Mouse (Mus musculus) MEL (cell line): ENCODE measurements around the gene Nudt17. TPM values are rescaled to one million over a fixed set of nuclear protein-coding genes. Genes with fewer than 3 reads are reported as not detected.
"Not testable (repeated sequence)": the region's sequence is repeated elsewhere in the genome, so short reads cannot be mapped to it uniquely, and the experiment has no call there.

Source experiments
- DNase-seq: peaks from one replicate; pipeline ENCODE4 v3.0.0; 2011; ENCODE audit warnings: low read depth, low spot score
- H3K27ac ChIP-seq: 2 replicates; pipeline ENCODE4 v1.5.1; 2012; ENCODE audit warnings: low read depth, mild to moderate bottlenecking, control low read depth, low read length, moderate library complexity; ENCODE audit not compliant: control insufficient read depth
- H3K27me3 ChIP-seq, 2 experiments: fragments of 150-350 bp in 1 of 2; sonication (generic) in 1 of 2; 2 replicates each; pipeline ENCODE4 v1.6.1; 2012; ENCODE audit warnings: low read length in 2 of 2, mild to moderate bottlenecking in 2 of 2, improper control_type of control experiment in 1 of 2, moderate library complexity in 1 of 2; ENCODE audit not compliant: insufficient read depth in 2 of 2, control insufficient read depth in 1 of 2
- H3K36me3 ChIP-seq, 2 experiments: 2 replicates each; pipeline ENCODE4 v1.6.1; 2012 to 2014; ENCODE audit warnings: low read length in 2 of 2, improper control_type of control experiment in 1 of 2, inconsistent platforms in 1 of 2, mild to moderate bottlenecking in 1 of 2; ENCODE audit not compliant: insufficient read depth in 2 of 2, control insufficient read depth in 1 of 2
- H3K4me1 ChIP-seq, 2 experiments: fragments of 150-350 bp in 1 of 2; sonication (generic) in 1 of 2; 2 replicates each; pipeline ENCODE4 v1.6.1; 2012; ENCODE audit warnings: low read length in 2 of 2, improper control_type of control experiment in 1 of 2, mild to moderate bottlenecking in 1 of 2; ENCODE audit not compliant: insufficient read depth in 2 of 2, control insufficient read depth in 1 of 2
- H3K4me3 ChIP-seq, 2 experiments: fragments of 150-350 bp in 1 of 2; sonication (generic) in 1 of 2; 2 replicates each; pipeline ENCODE4 v1.5.1; 2012; ENCODE audit warnings: low read depth in 2 of 2, low read length in 2 of 2, mild to moderate bottlenecking in 2 of 2, moderate library complexity in 2 of 2, control low read depth in 1 of 2, improper control_type of control experiment in 1 of 2; ENCODE audit not compliant: control insufficient read depth in 1 of 2, insufficient read depth in 1 of 2
- H3K79me2 ChIP-seq: 2 replicates; pipeline ENCODE4 v1.6.1; 2012; ENCODE audit warnings: mild to moderate bottlenecking, low read length, moderate library complexity; ENCODE audit not compliant: control insufficient read depth, poor library complexity, insufficient read depth
- H3K9ac ChIP-seq: 2 replicates; pipeline ENCODE4 v1.6.1; 2012; ENCODE audit warnings: low read depth, mild to moderate bottlenecking, control low read depth, low read length, moderate library complexity; ENCODE audit not compliant: control insufficient read depth, poor library complexity, severe bottlenecking
- H3K9me3 ChIP-seq: fragments of 150-350 bp; sonication (generic); replicated peaks from 2 replicates; pipeline ENCODE4 v1.6.1; 2012; ENCODE audit warnings: mild to moderate bottlenecking, low read length, improper control_type of control experiment, moderate library complexity; ENCODE audit not compliant: insufficient read depth
- CHD1 ChIP-seq: IDR thresholded peaks from 2 replicates; pipeline ENCODE4 v1.6.1; 2012; ENCODE audit warnings: low read depth, mild to moderate bottlenecking, inconsistent platforms, low read length, improper control_type of control experiment
- CHD2 ChIP-seq: IDR thresholded peaks from 2 replicates; pipeline ENCODE4 v1.6.1; 2011; ENCODE audit warnings: low read length, improper control_type of control experiment
- CTCF ChIP-seq, 3 experiments: IDR thresholded peaks in 2 of 3; conservative IDR thresholded peaks in 1 of 3; 2 replicates each; pipeline ENCODE4 v1.5.1; 2011 to 2012; ENCODE audit warnings: low read length in 3 of 3, low read depth in 2 of 3, mild to moderate bottlenecking in 2 of 3, improper control_type of control experiment in 1 of 3, inconsistent platforms in 1 of 3, mixed read lengths in 1 of 3, moderate library complexity in 1 of 3; ENCODE audit not compliant: control insufficient read depth in 1 of 3, insufficient read depth in 1 of 3, poor library complexity in 1 of 3, severe bottlenecking in 1 of 3
- ELF1 ChIP-seq: IDR thresholded peaks from 2 replicates; pipeline ENCODE4 v1.6.1; 2014; ENCODE audit warnings: low read depth, mild to moderate bottlenecking, inconsistent platforms, low read length, improper control_type of control experiment, moderate library complexity
- GATA1 ChIP-seq: IDR thresholded peaks from 2 replicates; pipeline ENCODE4 v1.6.1; 2011; ENCODE audit warnings: low read depth, low read length, improper control_type of control experiment
- HCFC1 ChIP-seq: IDR thresholded peaks from 2 replicates; pipeline ENCODE4 v1.6.1; 2012; ENCODE audit warnings: low read depth, mild to moderate bottlenecking, inconsistent platforms, low read length, improper control_type of control experiment, moderate library complexity
- JUND ChIP-seq: IDR thresholded peaks from 2 replicates; pipeline ENCODE4 v1.6.1; 2011; ENCODE audit warnings: low read depth, mild to moderate bottlenecking, improper control_type of control experiment, low read length
- MAX ChIP-seq: IDR thresholded peaks from 2 replicates; pipeline ENCODE4 v1.6.1; 2011; ENCODE audit warnings: low read length, improper control_type of control experiment
- MYC ChIP-seq: IDR thresholded peaks from 2 replicates; pipeline ENCODE4 v1.6.1; 2011; ENCODE audit warnings: low read depth, mild to moderate bottlenecking, low read length, improper control_type of control experiment, moderate library complexity
- NRF1 ChIP-seq: IDR thresholded peaks from 2 replicates; pipeline ENCODE4 v1.6.1; 2014; ENCODE audit warnings: low read depth, mild to moderate bottlenecking, inconsistent platforms, low read length, improper control_type of control experiment, moderate library complexity; ENCODE audit not compliant: poor library complexity, insufficient read depth, severe bottlenecking
- POLR2AphosphoS5 ChIP-seq: IDR thresholded peaks from 2 replicates; pipeline ENCODE4 v1.6.1; 2012; ENCODE audit warnings: low read depth, borderline replicate concordance, mild to moderate bottlenecking, inconsistent platforms, low read length, moderate library complexity, mixed read lengths
- RAD21 ChIP-seq: IDR thresholded peaks from 2 replicates; pipeline ENCODE4 v1.6.1; 2011; ENCODE audit warnings: mild to moderate bottlenecking, low read depth, low read length, improper control_type of control experiment
- RCOR1 ChIP-seq: IDR thresholded peaks from 2 replicates; pipeline ENCODE4 v1.6.1; 2012; ENCODE audit warnings: low read depth, mild to moderate bottlenecking, inconsistent platforms, low read length, improper control_type of control experiment
- SMC3 ChIP-seq: IDR thresholded peaks from 2 replicates; pipeline ENCODE4 v1.6.1; 2011; ENCODE audit warnings: low read depth, low read length, improper control_type of control experiment
- TCF12 ChIP-seq: IDR thresholded peaks from 2 replicates; pipeline ENCODE4 v1.6.1; 2014; ENCODE audit warnings: low read depth, mild to moderate bottlenecking, inconsistent platforms, low read length, improper control_type of control experiment, moderate library complexity
- polyA plus RNA-seq, 2 experiments: library from polyadenylated mRNA; stranded (reverse) in 1 of 2; unstranded in 1 of 2; fragments of >175 nt in 1 of 2; fragments of >200 nt in 1 of 2; gene quantifications; 2 replicates each; pipeline versions ENCODE4 v1.2.1 to v1.2.4; 2012; ENCODE audit warnings: low replicate concordance in 2 of 2, low read depth in 1 of 2; ENCODE audit not compliant: insufficient read length in 2 of 2, insufficient read depth in 1 of 2, missing spikeins in 1 of 2
- total RNA-seq: library from RNA; depleted of rRNA; stranded (reverse); fragments of 300-350 nt; gene quantifications from 2 replicates; pipeline ENCODE4 v1.2.3, GENCODE M21; 2012

The Nudt17 gene
- total and polyA plus RNA-seq, 3 experiments, result 2.7 to 6.5 TPM; not detected in 1

DNA sequence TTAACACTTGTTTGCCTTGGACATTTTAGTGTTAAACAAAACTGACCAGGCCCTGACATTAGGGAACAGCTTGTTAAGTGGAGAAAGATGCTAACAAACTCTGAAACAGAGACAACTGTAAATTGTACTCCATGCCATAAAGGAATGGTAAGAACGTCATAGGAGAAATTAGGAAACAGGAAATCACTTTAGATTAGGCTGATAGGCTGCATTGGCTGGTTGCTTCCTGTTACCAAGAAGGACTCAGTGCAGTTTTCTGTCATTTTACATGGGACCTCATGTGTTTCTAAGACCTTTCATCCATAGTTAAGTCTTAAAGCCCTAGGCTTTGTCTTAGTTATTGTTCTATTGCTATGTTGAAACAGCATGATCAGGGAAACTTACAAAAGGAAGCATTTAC lies 38.5 kb upstream of the Nudt17 start:
- Histone ChIP-seq H3K9me3 (no peaks in the 10 kb centered on the region), H3K4me3 (no peak overlapping the region), H3K9ac (no peak overlapping the region), H3K79me2 (peaks cover 10% of the 10 kb centered on the region), H3K36me3 (peaks cover 3 to 13% of the 10 kb centered on the region in 2 experiments; a peak in 3 of 4 replicates), H3K27me3 (no peaks in the 10 kb centered on the region), H3K4me1 (peaks cover 5 to 7% of the 10 kb centered on the region in 2 experiments; a peak in 2 of 4 replicates), H3K27ac (no peak overlapping the region)
- TF ChIP-seq CHD2 (no peak), CHD1 (no peak), SMC3 (no peak), GATA1 (peak; percentile 64)
- DNase-seq, result peak; percentile 51

DNA sequence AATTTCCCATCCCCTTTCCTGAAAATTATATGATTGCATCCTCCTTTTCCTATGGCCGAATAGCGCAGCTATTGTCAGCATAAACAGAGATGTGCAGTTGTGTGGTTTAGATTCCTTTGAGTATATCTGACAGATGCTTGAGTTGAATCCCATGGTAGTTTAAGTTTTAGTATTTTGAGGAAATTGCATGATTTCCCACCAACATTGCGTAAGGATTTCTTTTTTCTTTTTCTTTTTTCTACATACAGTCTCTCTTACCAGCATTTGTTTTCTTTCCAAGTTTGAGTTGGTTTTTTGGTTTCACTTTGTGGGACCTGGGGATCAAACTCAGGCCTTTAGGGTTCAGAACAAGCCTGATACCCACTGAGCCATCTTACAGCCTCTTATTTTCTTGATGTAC lies 36.0 kb upstream of the Nudt17 start:
- Histone ChIP-seq H3K79me2 (peaks cover 11% of the 10 kb centered on the region), H3K4me1 (peaks cover 5 to 7% of the 10 kb centered on the region in 2 experiments; a peak in 2 of 4 replicates), H3K9me3 (no peaks in the 10 kb centered on the region), H3K27me3 (no peaks in the 10 kb centered on the region), H3K27ac (no peak overlapping the region), H3K9ac (no peak overlapping the region), H3K4me3 (no peak overlapping the region), H3K36me3 (peaks cover 0 to 14% of the 10 kb centered on the region in 2 experiments; a peak in 3 of 4 replicates)
- TF ChIP-seq RCOR1 (no peak), ELF1 (no peak), HCFC1 (no peak), TCF12 (no peak), POLR2AphosphoS5 (no peak), NRF1 (no peak), MYC (no peak)
- DNase-seq, result no peak

- H3K4me1 ChIP-seq, H3K4me3 ChIP-seq, H3K9ac ChIP-seq, H3K27me3 ChIP-seq, H3K9me3 ChIP-seq, H3K27ac ChIP-seq: not testable (repeated sequence)
- DNase-seq, result peak; percentile 78
- peak; percentile 20 to 60 (median 34); a peak in 5 of 6 replicates for TF ChIP-seq CTCF (IDR thresholded peaks at IDR 0.05 in 2 of 3, conservative IDR thresholded peaks at IDR 0.05 in 1 of 3; ENCODE audit: control insufficient read depth in 1 of 3, insufficient read depth in 1 of 3, low read depth in 2 of 3, low read length in 3 of 3, poor library complexity in 1 of 3, severe bottlenecking in 1 of 3)
- peak; percentile 45 for TF ChIP-seq RAD21
- peak; percentile 69; the same call in 1 of the 2 replicates for TF ChIP-seq JUND
- TF ChIP-seq SMC3, result peak; percentile 35
- peak; percentile 65 for TF ChIP-seq MAX
- peak; percentile 89 for TF ChIP-seq MYC
- Histone ChIP-seq H3K36me3 (peaks cover 0 to 11% of the 10 kb centered on the region in 2 experiments; a peak in 3 of 4 replicates), H3K79me2 (peaks cover 22% of the 10 kb centered on the region)
Measured at GRCm38 (mm10) chr3:96740279-96740678, 31.9 kb upstream of the Nudt17 start.
